Mouse (Mus musculus) layer of hippocampus, adult 9-10 months (tissue): ENCODE measurements around the gene Lin28a.

Experiments
- DNase-seq: peaks from one replicate; pipeline ENCODE4 v3.0.0; 2022; ENCODE audit warnings: low spot score

Lin28a gene

GRCm38 (mm10) chr4:134018779-134019145 lies at the start of gene Lin28a:
Lin28a (minus strand) TSS chr4:134018841.
- no peak for DNase-seq

GRCm38 (mm10) chr4:134067833-134068544 lies 49.3 kb upstream of the Lin28a start:
- DNase-seq, result no peak

DNA sequence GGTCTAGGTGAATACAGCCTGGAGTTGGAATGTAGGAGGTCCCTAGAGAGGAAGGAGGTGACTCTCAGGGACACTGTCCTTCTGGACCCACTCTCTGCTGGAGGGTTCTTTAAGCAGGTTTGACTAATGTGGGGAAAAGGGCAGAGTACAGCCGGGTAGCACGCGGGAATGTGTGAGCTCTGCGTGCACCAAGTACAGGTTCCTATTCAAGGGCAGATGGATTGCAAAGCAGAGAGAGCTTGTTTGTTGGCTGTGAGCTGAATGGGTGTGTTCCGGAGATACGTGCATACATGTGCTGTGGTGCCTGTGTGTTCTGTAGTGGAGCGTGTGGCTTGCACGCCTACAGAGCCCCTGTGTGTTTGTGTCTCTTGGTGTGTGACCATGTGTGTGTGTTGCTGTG lies 48.7 kb upstream of the Lin28a start:
- no peak for DNase-seq

- DNase-seq, result no peak
These were observed 46.9 kb upstream of the Lin28a start for GRCm38 (mm10) chr4:134065431-134066004.

DNA sequence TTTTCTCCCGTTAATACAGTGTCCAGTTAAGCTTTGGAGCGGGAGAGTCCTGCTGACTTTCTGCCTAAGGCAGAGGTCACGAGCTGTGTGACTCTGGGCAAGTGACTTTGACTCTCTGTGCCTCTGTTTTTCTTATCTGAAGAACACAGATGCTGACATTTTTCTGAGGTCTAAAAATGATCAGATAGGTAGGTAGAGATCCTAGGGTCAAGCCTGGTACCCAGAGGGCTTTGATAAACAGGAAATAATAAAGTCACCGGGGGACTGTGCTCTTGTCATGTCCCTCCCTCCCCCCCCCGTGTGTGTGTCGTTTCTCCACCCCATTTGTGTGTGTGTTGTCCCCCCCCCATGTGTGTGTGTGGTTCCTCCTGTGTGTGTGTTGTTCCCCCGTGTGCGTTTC lies 43.9 kb upstream of the Lin28a start:
- no peak for DNase-seq

- no peak for DNase-seq
These were observed 43.4 kb upstream of the Lin28a start for GRCm38 (mm10) chr4:134061944-134062446.

- DNase-seq, result no peak
These were observed 42.7 kb upstream of the Lin28a start for GRCm38 (mm10) chr4:134061166-134061830.

DNA sequence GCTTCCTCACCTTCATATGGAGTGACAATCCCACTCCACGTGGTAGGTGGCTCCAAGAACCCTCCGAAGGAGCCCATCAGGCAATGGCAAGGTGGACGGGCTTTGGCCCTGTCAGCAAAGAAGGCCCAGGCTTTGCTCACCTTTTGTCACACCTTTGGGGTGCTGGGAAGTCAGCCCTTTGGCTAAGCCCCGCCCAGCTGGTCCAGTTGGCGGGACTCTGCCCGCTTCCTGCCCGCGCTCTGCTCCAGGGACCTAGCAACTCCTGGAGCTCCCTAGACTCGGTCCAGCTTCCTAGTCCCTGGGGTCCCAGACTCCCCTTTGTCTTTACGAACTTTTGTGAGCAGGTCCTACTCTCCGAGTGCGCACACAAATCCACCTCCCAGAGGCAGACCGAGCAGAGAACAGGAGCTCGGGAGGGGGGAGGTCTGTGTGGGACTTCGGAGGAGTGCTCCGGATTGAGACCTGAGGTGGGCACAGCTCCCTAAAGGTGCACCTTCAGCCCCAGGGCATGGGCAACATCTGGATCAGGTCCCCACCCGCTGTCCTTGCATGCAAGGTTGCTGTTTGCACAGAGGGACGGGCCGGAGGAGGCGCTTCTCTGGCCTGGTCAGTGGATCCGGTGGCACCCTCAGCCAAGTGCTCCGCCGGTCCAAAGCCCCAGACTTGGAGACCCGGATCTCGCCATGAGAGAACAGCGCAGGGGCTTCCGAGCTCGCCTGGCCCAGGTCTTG lies 41.7 kb upstream of the Lin28a start, which contains the start of gene Crybg2:
TSS of gene Crybg2 (plus strand) at position 681 of the 731 bp plus-strand sequence.
- DNase-seq, result no peak

DNA sequence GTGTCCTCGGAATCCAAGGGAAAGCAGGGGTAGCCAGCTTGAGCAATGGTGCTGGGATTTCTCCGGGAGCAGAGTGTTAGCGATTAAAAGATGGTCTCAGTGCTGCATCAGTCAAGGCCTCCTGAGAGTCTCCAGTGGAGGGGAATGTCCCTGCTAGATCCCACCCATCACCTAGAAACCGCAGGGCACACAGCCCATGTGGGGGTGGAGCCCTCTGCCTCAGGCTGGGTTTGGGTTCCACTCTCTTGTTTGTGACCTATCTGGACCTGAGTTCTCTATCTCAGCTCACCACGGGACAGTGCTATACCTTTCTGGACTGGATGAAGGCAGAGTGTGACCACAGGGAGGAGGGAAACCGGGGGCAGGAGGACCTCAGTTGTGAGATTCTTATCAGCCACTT lies 40.3 kb upstream of the Lin28a start:
- DNase-seq, result no peak

GRCm38 (mm10) chr4:134058166-134058715 lies 39.6 kb upstream of the Lin28a start:
- DNase-seq, result no peak

DNA sequence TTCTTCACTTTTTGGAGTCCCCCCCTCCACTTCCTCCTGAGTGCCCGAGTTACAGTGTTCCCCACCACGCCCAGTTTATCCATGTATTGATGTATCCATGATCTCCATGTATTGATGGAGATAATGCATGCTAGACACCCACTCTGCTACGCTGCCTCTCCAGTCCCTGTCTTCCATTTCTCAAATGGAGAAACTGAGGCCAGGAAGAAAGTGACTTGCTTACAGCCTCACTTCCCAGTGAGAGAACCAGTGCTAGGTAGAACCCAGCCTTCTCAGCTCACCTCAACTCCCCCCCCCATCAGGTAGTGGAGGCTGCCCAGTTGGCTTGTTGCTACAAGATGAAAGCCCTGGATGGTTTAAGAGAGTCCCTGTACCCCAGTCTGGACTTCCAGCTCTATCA lies 34.9 kb upstream of the Lin28a start, which contains the start of gene Zfp683:
TSS of gene Zfp683 (plus strand) at position 301 of the 400 bp plus-strand sequence.
- DNase-seq, result no peak

DNA sequence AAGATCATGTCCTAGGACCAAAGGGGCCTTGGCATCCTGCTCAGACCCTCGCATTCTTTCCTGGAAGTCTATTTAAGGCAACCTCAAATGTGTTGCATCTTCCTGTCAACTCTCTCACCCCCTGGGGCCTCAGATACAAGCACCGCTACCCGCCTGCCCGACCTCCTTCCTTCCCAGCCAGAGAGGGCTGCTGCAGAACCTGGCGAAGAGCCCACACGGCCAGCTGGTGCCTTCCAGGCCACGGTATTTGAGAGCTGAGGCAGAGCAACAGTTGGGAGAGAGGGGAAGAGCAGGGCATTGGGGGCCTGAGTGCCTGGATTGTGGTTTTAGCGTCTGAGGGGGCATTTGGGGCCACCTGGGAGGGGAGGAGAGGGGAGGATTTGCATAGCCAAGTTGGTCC lies 33.9 kb upstream of the Lin28a start:
- DNase-seq, result no peak

- DNase-seq, result no peak
These were observed 33.3 kb upstream of the Lin28a start for GRCm38 (mm10) chr4:134051912-134052311.

DNA sequence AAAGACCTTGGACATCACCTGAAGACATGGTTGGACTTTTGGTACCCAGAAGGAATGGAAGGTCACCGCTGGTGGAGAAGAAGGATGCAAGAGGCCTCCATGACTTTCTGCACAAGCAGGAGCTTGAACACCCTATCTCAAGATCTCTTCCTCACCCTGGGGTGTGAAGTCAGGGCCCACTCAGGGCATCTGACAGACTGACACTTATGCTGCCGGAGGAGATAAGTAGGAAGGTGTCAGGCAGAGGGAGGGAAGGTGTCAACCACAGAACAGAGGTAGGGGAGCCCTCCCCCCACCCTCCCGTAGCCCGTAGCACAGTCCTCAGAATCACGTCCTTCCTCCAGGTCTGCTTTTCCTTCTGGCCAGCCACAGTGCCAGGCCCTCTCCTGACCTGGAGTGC lies 29.0 kb upstream of the Lin28a start:
- DNase-seq, result no peak

GRCm38 (mm10) chr4:134043041-134043440 lies 24.4 kb upstream of the Lin28a start:
- DNase-seq, result no peak

- no peak for DNase-seq
These were observed 22.9 kb upstream of the Lin28a start for GRCm38 (mm10) chr4:134041317-134042123.

- DNase-seq, result peak; percentile 74
These were observed 17.3 kb upstream of the Lin28a start for GRCm38 (mm10) chr4:134035953-134036352.

- no peak for DNase-seq
These were observed 7.2 kb upstream of the Lin28a start for GRCm38 (mm10) chr4:134025802-134026201.

DNA sequence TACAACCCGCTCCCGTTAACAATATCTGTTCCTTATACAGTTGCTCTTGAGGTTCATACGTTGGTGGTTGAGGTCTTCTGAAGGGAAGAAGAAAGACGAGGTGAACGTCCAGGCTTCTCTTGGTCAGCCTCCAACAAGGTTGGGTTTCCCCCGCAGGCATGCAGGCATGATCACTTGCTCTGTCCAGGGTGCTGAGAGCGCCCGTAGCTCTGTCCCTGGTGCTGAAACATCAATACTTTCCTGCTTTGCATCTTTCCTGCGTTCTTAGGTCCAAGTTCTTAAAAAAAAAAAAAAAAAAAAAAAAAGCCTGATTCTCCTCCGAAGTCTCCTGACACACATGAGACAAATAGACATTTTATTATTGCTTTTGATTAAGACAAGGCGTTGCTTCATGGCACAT lies 2.0 kb upstream of the Lin28a start:
- DNase-seq, result no peak

DNA sequence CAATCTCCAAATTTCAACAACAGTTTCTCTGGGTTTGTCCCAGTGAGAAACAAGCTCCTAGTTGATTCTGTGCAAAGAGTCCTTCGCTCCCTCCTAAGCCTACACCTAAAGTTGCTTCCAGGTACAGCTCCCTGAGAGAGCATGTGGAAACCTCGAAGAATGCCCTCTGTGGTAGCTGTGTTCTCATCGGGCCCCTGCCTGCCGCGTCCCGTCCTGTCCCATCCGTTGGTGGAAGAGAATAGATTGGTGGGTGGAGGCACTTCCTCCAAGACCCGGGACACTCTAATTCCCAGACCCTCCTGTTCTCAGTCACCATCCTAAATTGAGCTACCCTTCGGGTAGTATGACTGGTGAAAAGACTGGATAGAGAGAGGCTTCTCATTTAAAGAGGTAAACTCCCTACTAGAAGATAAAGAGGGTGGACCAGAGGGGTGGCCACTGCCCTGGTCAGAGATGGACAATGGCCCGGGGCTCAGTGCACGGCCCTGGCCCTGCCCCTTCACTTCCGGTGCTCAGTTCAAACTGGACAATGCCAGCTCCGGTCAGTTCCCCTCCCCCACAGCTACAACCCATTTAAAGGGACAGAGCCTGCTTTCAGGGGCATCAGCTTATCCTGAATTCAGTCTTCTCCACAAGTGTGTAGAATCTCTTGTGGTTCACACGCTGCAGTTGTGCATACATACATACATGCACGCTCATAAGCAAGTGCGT lies 1.2 kb upstream of the Lin28a start:
- no peak for DNase-seq

- no peak for DNase-seq
These were observed 569 bp upstream of the Lin28a start for GRCm38 (mm10) chr4:134019210-134019609.
